Mouse (Mus musculus) cerebellum, postnatal 36 days (tissue): ENCODE data around the gene Olfr1306.

Source experiments
- DNase-seq, 2 experiments: peaks; one replicate each; pipeline ENCODE4 v3.0.0; 2021 to 2022; ENCODE audit warnings: mixed read lengths in 2 of 2

Olfr1306 gene

DNA sequence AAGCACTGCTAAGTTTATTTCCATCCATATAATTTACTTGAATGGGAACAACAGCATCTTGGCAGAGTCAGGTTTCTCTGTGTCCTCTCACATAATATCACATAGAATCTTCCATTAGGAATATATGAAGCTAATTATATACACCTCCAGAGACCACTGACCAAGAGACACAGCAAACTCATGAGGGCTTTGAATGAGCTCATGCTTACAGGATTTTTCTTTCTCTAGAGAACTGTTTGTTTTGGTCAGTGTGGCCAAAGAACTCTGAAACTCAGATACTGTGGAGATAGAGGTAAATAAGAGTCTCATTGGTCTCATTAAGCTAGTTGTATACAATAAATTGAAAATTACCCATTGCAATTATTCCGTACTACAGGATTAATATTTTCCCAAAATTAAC, at the start of gene Olfr1306:
Olfr1306 (minus strand) TSS at position 101 of the 400 bp plus-strand sequence.
- DNase-seq: no peak

DNA sequence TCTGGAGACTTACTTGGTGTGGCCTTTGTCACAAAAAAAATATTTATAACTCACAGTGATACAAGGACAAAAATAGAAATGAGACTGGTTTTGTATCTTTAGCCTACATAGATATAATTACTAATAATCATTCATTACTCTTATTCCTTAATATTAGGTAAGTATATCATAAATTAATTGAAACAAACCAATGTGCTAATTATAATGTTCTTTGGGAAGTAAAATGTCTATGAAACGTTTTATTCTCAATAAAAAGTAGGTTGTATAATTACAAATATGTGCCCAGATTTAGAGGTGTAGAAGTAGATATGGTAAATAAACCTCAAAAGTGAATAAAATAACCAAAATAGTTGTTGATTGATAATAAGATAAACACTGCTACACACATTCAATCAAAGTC, 48.8 kb upstream of the Olfr1306 start, which contains the start of gene Olfr1308:
Olfr1308 (minus strand) TSS at position 101 of the 400 bp plus-strand sequence.
- no peak for DNase-seq

DNA sequence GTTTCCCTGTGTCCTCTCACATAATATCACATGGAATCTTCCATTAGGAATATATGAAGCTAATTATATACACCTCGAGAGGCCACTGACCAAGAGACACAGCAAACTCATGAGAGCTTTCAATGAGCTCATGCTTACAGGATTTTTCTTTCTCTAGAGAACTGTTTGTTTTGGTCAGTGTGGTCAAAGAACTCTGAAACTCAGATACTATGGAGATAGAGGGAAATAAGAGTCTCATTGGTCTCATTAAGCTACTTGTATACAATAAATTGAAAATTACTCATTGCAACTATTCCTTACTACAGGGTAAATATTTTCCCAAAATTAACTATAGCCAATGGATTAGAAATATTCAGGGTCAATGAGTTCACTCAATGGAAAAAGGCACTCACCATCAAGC, 33.3 kb upstream of the Olfr1306 start, which contains the start of gene Olfr1307:
Olfr1307 (minus strand) TSS at position 101 of the 400 bp plus-strand sequence.
- DNase-seq: no peak

DNA sequence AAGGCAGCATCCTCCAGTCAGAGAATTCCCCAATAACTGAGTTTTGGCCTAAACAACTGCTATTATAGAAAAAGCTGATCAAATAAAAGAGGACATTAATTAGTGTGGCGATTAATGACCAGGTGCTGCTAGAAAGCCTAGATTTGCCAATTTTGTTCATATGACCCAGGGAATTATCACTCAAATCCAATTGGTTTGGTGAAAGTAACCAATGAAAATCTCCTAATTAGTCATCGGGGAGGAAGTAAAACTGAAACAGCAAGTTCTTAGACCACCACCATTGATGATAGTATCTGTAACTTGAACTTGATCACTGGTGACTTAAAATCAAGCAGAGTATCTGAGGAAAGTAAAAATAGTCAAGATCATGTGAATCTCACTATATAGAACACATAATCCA, 39.0 kb downstream of the Olfr1306 start, which contains the start of gene Olfr1305:
Olfr1305 (minus strand) TSS at position 101 of the 400 bp plus-strand sequence.
- no peak for DNase-seq
